Mouse (Mus musculus) heart, adult 2 months (tissue): ENCODE measurements around the gene Cetn3. TPM values are rescaled to one million over a fixed set of nuclear protein-coding genes. Genes with fewer than 3 reads are reported as not detected.

Experiments used
- DNase-seq, 2 experiments: peaks; one replicate each; pipeline ENCODE4 v3.0.0; 2021
- H3K27ac ChIP-seq: fragments of 200-600 bp; 2 replicates; pipeline ENCODE4 v1.8.1; 2022
- H3K27me3 ChIP-seq: fragments of 200-500 bp; 2 replicates; pipeline ENCODE4 v1.6.1; 2012; ENCODE audit warnings: mild to moderate bottlenecking, low read length, inconsistent platforms, mixed read lengths; ENCODE audit not compliant: control insufficient read depth, insufficient read depth
- H3K36me3 ChIP-seq: fragments of 200-500 bp; 2 replicates; pipeline ENCODE4 v1.6.1; 2012; ENCODE audit warnings: low read length, inconsistent platforms; ENCODE audit not compliant: control insufficient read depth, insufficient read depth
- H3K4me1 ChIP-seq: fragments of 200-500 bp; 2 replicates; pipeline ENCODE4 v1.6.1; 2011; ENCODE audit warnings: low read length; ENCODE audit not compliant: control insufficient read depth, insufficient read depth
- H3K4me3 ChIP-seq: fragments of 200-600 bp; 2 replicates; pipeline ENCODE4 v1.8.1; 2022
- H3K79me2 ChIP-seq: fragments of 200-500 bp; replicated peaks from 2 replicates; pipeline ENCODE4 v1.6.1; 2012; ENCODE audit warnings: mild to moderate bottlenecking, inconsistent platforms, low read length, moderate library complexity, mixed read lengths; ENCODE audit not compliant: control insufficient read depth, insufficient read depth
- H3K9ac ChIP-seq: fragments of 200-500 bp; 2 replicates; pipeline ENCODE4 v1.6.1; 2012; ENCODE audit warnings: low read depth, mild to moderate bottlenecking, control low read depth, inconsistent platforms, low read length, mixed read lengths
- CTCF ChIP-seq: fragments of 200-600 bp; IDR thresholded peaks from 2 replicates; pipeline ENCODE4 v1.8.1; 2022; ENCODE audit warnings: antibody characterized with exemption, mild to moderate bottlenecking, moderate library complexity
- EP300 ChIP-seq: fragments of 200-500 bp; IDR thresholded peaks from 2 replicates; pipeline ENCODE4 v1.6.1; 2011; ENCODE audit warnings: low read depth, low read length, control low read depth; ENCODE audit not compliant: insufficient read depth
- POLR2A ChIP-seq: fragments of 200-500 bp; IDR thresholded peaks from 2 replicates; pipeline ENCODE4 v1.6.1; 2011; ENCODE audit warnings: mild to moderate bottlenecking, low read depth, low read length, control low read depth; ENCODE audit not compliant: insufficient read depth
- whole genome bisulfite sequencing: fragments of 180-500 bp; shearing (Covaris S2); methylation state at CpG from one replicate; pipeline ENCODE4 v1.1.7; 2018; 5-methylcytosine and 5-hydroxymethylcytosine counted together
- intact Hi-C: fragments of 180-260 bp; cut with DNase I; formaldehyde crosslinking; loops from one replicate; pipeline ENCODE4 v1.15.1; 2025
- polyA plus RNA-seq: library from polyadenylated mRNA; depleted of rRNA; stranded (reverse); fragments of >200 nt; gene quantifications from 2 replicates; pipeline ENCODE4 v1.2.3, GENCODE M21; 2012
- total RNA-seq, 2 experiments: library from RNA; stranded (reverse); gene quantifications; 2 replicates each; pipeline ENCODE4 v1.2.3; 2021

Cetn3 gene
- total and polyA plus RNA-seq, 3 experiments: 5.0 to 53.0 (median 52.0) TPM

GRCm38 (mm10) chr13:81791861-81792260 is 9.0 kb downstream of the Cetn3 start:
- no peak for DNase-seq
- Histone ChIP-seq H3K4me1 (no peaks in the 10 kb centered on the region; the same call in none of the 2 replicates), H3K4me3 (no peak overlapping the region), H3K27ac (no peak overlapping the region), H3K9ac (no peak overlapping the region), H3K36me3 (peaks cover 13% of the 10 kb centered on the region), H3K27me3 (no peaks in the 10 kb centered on the region), H3K79me2 (0 out of 2 replicates have a peak, but pooled peaks cover 2% of the 10 kb centered on the region)
- TF ChIP-seq EP300: no peak
- TF ChIP-seq CTCF: no peak
- TF ChIP-seq POLR2A: no peak
- WGBS: 39% methylated on average over 8 of the region's 8 CpGs
- intact Hi-C loops: no loop called here

- intact Hi-C loops: no loop called here
- no peak for DNase-seq
- TF ChIP-seq EP300 (no peak), CTCF (no peak), POLR2A (no peak)
- Histone ChIP-seq H3K79me2 (no peaks in the 10 kb centered on the region), H3K4me3 (no peak overlapping the region), H3K27me3 (no peaks in the 10 kb centered on the region), H3K9ac (no peak overlapping the region), H3K4me1 (no peaks in the 10 kb centered on the region; the same call in none of the 2 replicates), H3K36me3 (peaks cover 10% of the 10 kb centered on the region), H3K27ac (no peak overlapping the region)
- 15% methylated on average over 1 of the region's 1 CpGs for WGBS
Measured at GRCm38 (mm10) chr13:81793850-81794249, 11.0 kb downstream of the Cetn3 start.

- TF ChIP-seq CTCF (peak; percentile 68), EP300 (no peak)
- 26% methylated on average over 3 of the region's 3 CpGs for WGBS
- Histone ChIP-seq H3K27me3 (no peaks in the 10 kb centered on the region), H3K79me2 (no peaks in the 10 kb centered on the region), H3K36me3 (no peaks in the 10 kb centered on the region), H3K4me1 (no peaks in the 10 kb centered on the region), H3K9ac (no peak overlapping the region), H3K4me3 (no peak overlapping the region), H3K27ac (no peak overlapping the region)
- no peak for DNase-seq
- intact Hi-C loops: no loop called here
Measured at GRCm38 (mm10) chr13:81801121-81801520, 18.2 kb downstream of the Cetn3 start.

GRCm38 (mm10) chr13:81803713-81804112 is 20.8 kb downstream of the Cetn3 start:
- intact Hi-C loops: no loop called here
- no peaks in the 10 kb centered on the region for H3K27me3 ChIP-seq
- TF ChIP-seq POLR2A (no peak), CTCF (no peak), EP300 (no peak)
- no peak overlapping the region for H3K9ac ChIP-seq
- DNase-seq: no peak
- H3K36me3 ChIP-seq: no peaks in the 10 kb centered on the region
- H3K4me1 ChIP-seq: no peaks in the 10 kb centered on the region
- no peak overlapping the region for H3K4me3 ChIP-seq
- WGBS: 62% methylated on average over 4 of the region's 4 CpGs
- no peak overlapping the region for H3K27ac ChIP-seq
- no peaks in the 10 kb centered on the region for H3K79me2 ChIP-seq

GRCm38 (mm10) chr13:81822750-81823149 is 39.9 kb downstream of the Cetn3 start:
- H3K79me2 ChIP-seq: no peaks in the 10 kb centered on the region
- no peak overlapping the region for H3K27ac ChIP-seq
- no peak overlapping the region for H3K4me3 ChIP-seq
- no peak for DNase-seq
- no peaks in the 10 kb centered on the region for H3K36me3 ChIP-seq
- H3K9ac ChIP-seq: no peak overlapping the region
- no peaks in the 10 kb centered on the region for H3K4me1 ChIP-seq
- no peaks in the 10 kb centered on the region for H3K27me3 ChIP-seq
- intact Hi-C loops: no loop called here
- TF ChIP-seq POLR2A (no peak), EP300 (no peak), CTCF (peak; percentile 34)

GRCm38 (mm10) chr13:81824576-81825330 is 41.9 kb downstream of the Cetn3 start:
- no peak for TF ChIP-seq EP300
- intact Hi-C loops: no loop called here
- DNase-seq: no peak
- Histone ChIP-seq H3K27me3 (no peaks in the 10 kb centered on the region), H3K9ac (no peak overlapping the region), H3K79me2 (no peaks in the 10 kb centered on the region), H3K4me1 (no peaks in the 10 kb centered on the region), H3K36me3 (no peaks in the 10 kb centered on the region), H3K4me3 (no peak overlapping the region), H3K27ac (no peak overlapping the region)
- 70% methylated on average over 11 of the region's 11 CpGs for WGBS
